Mouse (Mus musculus) cortical plate, adult 2 months (tissue): ENCODE data around the gene Coro1b.

Source experiments
- CTCF ChIP-seq: fragments of 200-500 bp; IDR thresholded peaks from 2 replicates; pipeline ENCODE4 v1.5.1; 2011; ENCODE audit warnings: mild to moderate bottlenecking, control low read depth, low read length; ENCODE audit not compliant: insufficient read depth; ENCODE audit errors: extremely low read depth
- POLR2A ChIP-seq: fragments of 200-500 bp; IDR thresholded peaks from 2 replicates; pipeline ENCODE4 v1.6.1; 2011; ENCODE audit warnings: mild to moderate bottlenecking, low read length, control low read depth; ENCODE audit not compliant: insufficient read depth; ENCODE audit errors: extremely low read depth

- TF ChIP-seq POLR2A, result no peak
- no peak for TF ChIP-seq CTCF
Observed at GRCm38 (mm10) chr19:4099837-4100717, 48.3 kb upstream of the Coro1b start, which contains the start of gene Pitpnm1.
